Mouse (Mus musculus) ovary, postnatal 36 days (tissue): Measurements from ENCODE around the gene Rpf1.

Source experiments
- DNase-seq: peaks from one replicate; pipeline ENCODE4 v3.0.0; 2022; ENCODE audit warnings: low spot score, mixed read lengths

Gene Rpf1

DNA sequence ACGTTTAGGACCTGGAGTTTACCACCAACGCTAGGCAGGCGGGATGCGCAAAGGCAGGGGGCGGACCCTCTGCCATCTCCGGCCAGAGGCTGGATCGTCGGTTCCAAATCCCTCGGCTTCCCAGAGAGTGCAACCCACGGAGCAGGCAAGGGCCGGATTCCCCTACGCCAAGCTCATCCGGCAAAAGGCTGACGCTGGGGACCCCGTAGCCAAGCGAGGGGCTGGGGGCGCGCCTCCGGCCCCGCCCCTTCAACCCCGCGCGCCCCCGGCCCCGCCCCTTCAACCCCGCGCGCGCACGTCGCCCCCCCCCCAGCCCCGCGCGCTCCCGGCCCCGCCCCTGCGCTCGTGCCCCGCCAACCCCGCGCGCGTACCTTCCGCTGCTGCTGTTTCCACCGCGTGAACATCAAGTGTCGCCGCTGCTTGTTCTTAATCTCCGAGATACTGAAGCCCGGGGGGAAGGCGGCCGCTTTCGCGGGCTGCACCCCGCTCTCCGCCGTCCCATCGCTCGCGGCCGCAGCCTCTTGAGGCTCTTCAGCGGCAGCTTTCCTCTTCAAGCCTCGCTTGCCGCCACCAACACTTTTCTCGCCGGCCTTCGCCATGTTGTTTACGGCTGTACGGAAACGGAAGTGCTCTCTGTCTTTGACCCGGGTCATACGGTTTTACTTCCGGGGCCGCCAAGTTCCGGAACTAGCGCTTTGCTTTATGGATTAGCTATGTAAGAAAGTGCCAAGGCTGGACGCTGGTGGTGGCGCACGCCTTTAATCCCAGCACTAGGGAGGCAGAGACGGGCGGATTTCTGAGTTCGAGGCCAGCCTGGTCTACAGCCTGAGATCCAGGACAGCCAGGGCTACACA, at the start of gene Rpf1:
Rpf1 (minus strand) TSS at position 632 of the 854 bp plus-strand sequence.
- peak; percentile 85 for DNase-seq

DNA sequence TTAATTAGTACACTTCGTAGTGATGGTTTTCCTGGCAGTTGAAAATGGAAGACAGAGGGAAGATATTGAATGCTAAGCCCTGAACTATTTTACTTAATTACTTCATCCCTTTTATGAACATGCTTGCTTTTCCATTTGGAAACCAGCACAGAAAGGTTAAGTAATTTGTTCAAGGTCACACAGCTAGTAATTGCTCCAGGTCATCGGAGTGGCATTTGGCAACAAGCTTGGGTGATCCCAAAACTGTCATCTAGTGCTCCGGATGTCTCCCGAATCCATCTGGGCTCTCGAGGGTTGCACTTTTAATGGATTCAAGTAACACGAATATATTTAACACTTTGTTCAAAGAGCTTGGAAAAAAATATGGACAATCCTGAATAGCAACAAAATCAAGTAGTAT, 49.7 kb upstream of the Rpf1 start:
- no peak for DNase-seq

DNA sequence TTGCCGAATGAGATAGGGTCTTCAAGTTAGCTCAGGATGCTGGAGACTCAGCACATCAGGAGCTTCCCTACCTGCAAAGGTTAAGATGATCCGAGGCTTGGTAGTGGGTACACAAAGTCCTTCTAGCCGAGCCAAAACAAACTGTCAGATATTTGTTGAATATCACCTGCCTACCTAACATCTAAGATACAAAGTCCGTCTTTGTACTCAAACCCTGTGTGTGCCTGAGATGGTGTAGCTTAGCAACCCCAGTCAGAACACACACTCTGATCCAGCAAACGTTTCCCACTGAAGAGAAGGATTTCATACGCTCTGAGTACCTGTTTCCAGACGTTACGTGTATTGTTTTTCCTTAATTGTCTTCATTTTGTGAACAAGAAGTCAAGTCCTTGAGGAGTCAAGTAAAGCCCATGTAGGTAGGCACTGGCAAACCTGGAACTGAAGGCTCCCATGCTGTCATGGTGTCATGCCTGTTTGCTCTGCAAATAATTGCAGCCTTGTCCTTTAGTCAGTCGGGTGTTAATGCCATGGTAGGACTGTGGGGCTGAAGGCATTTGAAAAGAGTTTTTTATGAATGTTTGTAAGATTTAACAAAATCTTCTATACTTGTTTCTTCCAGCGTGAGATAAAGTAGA, 49.0 kb upstream of the Rpf1 start, which contains the start of gene Uox:
Uox (plus strand) TSS at position 279 of the 635 bp plus-strand sequence.
- no peak for DNase-seq

DNA sequence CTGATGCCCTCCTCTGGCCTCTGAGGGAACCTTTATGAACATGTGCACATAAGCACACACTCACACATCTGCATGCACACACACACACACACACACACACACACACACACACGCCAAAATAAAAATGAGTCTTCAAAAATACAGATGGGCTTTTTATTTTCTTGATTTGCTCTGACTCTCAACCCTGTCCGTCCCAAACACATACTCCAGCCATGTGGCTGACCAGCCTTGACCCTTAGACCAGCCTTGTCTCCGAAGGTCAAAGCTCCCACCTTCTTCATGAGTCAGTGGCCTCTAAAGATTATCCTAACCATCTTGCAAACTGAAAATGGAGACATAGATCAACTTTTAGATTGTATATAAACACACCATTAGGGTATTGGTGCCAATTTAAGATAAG, 48.4 kb upstream of the Rpf1 start:
- no peak for DNase-seq

DNA sequence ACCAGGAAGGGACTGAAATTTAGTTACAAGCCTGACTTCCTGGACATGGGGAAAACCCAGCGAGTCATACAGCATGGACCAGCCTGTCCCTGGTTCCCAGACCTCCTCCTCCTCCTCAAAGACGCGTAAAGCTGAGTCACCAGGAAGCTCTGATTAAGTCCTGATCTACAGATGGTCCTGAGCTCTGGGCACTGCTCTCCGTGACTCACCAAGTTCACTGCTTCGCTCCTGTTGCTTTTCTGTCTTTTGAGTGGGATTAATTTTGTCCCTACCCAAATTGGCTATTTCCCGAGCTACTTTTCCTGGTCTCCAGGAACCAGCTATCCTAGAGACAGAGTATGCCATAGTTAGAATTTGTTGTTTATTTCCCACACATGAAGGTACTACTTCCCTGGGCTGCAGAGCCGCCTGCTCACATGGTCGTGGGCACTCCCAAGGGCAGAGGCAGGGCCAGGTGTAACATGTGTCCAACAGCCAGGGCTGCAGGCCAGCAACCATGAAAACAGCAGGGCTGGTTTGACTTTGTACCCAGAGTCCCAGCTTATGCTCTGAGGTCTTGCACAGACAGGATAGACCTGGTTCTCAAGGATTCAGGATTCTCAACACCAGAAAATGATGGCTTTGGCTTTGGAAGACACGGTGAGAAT, 46.8 kb upstream of the Rpf1 start:
- no peak for DNase-seq

DNA sequence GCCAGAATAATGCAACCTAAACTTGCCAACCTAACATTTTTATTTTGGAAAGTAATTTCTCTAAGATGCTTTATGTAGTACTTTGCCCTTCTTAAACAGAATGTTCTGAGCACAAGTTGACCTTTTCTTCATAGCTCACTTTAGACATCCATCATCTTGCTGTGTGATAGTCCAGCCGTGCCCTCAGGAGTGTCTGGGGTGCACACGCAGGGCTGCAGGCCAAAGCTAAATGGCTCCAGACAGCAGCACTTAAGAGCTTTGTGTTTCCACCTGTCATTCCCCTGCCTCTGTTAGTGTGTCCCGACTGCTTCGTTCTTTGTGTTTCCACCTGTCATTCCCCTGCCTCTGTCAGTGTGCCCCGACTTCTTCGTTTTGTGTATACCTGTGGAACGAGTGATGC, 46.1 kb upstream of the Rpf1 start:
- no peak for DNase-seq

DNA sequence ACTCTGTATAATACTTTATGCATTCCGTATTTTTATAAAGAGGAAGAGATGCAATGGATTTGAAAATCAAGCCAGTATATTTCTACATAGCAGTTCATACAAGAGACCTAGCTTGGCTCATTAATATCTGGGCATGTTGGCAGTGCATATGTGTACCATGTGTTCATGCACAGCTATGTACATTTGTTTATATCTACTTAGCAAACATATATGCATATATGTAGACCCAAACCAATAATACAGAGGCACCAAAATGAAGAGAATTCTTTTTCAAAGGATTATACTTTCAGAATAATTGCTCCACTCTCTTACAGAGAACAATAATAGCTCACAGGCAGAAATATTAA, 43.8 kb upstream of the Rpf1 start:
- DNase-seq, result no peak

DNA sequence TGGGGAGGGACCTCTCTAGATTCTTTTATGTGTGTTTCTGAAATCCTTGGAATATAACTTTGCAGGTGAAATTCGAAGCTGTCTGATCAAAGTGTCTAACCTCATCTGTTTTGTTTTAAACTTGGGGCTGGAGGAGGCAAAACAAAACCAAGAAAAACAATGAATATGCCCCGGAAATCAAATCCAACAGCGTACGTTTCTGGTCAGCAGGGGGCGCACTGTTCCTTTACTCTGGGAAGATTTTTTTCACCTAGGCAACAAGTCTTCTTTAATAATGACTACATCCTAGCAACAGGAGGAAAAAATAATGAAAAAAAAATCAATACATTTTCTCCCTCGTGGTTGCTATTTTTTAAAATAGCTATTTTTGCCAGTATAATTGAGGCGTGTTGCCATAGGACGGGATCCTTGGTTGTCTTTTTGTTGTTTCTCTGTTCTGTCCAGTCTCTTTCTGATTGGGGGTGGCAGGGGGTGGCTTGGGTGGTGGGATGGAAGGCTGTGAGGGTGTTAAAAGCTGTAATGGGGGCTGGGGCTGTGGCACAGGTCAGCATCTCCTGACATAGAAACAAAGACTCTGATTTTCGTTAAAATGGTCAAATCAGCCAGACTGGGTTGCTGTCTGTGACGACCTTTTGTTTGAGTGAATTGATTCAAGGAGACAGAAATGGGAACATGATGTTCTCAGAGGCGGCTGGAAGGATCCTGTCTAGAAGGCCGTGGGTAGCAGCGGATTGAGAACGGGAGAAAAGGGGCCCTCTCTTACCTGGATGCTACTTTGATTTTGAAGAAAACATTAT, 43.2 kb upstream of the Rpf1 start:
- peak; percentile 62 for DNase-seq

DNA sequence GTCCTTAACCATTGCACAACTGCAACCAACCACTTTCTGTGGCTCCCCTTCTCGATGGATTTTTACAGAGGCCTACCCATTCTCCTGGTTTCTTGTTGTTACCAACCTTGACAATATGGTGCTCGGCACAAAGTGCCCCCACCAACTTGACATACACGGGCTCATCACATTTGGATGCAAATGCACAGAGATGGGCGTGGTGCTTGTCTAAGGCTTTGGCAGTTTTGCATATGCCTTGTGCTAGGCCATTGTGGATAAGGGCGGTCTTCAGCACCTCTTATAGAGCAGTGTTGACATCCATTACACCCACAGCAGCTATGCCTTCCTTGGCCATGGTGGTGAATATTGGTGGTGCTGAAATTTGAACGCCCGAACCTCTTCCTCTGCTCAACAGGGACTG, 41.7 kb upstream of the Rpf1 start:
- DNase-seq, result no peak

DNA sequence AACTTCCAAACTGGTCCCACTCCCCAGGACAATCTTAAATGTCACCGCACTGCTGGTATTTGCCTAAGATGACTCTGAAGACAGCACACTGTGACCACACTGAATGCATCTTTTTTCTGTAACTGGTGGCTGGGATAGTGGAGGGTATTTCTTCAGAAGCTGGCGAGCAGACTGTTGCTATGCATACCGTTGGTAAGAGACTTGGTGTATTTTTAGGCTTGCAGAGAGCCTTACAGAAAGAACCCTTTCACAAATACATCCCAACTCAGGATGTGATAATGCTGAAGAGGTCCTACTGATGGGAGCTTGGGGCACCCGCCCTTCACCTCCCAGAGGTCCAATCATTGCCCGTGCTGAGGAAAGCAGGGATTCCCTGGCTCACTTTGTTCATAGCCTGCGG, 36.3 kb upstream of the Rpf1 start:
- DNase-seq, result no peak

DNA sequence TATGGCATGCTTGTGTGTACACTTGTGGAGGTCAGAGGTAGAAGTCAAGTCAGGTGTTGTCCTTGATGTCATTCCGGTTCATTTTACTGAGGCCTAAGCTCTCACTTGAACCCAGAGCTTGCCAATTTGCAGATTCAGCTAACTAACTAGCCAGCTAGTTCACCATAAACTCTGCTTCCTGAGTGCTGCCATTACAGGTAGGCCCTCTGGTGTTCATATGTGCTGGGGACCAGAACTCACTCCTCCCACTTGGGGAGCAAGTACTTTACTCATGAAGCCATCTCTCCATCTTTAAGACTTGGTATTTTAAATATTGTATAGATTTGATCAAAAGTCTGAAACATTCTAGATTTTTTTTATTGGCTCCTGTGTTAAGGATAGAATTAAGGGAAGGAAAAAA, 35.3 kb upstream of the Rpf1 start:
- DNase-seq, result no peak

DNA sequence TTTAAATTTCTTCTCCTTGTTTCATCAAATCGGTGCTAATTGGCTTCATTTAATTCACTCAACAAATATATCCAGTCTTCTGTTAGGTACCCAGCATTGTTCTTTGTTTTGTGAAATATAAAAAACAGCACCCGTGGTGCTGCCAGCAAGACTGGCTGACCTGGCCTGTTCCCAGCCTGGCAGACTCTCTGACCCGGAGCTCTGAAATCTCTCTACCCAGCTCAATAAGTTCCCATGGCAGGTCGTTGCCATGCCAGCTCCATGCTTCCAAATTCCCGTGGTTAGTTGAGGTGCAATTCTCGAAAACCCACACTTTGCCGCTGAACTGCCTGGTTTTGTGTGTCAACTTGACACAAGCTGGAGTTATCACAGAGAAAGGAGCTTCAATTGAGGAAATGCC, 33.6 kb upstream of the Rpf1 start:
- DNase-seq, result no peak

DNA sequence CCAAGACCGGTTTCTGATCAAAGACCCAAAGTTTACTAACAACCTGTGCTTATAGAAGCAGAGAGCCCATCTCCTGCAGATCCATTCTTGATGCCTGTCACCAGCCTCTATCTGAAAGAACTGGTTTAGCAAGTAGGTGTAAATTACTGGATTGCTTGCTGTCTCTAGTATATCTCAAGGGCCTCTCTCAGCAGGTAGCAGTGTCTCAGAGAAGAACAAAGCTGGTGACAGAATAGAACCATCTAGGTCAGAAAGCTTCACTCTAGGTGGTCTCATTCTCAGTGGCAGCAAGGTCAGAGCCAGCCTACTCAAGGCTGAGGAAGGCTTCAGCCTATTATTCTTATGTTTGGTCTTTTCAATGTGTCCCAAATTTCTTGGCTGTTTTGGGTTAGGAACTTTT, 22.4 kb upstream of the Rpf1 start:
- no peak for DNase-seq

DNA sequence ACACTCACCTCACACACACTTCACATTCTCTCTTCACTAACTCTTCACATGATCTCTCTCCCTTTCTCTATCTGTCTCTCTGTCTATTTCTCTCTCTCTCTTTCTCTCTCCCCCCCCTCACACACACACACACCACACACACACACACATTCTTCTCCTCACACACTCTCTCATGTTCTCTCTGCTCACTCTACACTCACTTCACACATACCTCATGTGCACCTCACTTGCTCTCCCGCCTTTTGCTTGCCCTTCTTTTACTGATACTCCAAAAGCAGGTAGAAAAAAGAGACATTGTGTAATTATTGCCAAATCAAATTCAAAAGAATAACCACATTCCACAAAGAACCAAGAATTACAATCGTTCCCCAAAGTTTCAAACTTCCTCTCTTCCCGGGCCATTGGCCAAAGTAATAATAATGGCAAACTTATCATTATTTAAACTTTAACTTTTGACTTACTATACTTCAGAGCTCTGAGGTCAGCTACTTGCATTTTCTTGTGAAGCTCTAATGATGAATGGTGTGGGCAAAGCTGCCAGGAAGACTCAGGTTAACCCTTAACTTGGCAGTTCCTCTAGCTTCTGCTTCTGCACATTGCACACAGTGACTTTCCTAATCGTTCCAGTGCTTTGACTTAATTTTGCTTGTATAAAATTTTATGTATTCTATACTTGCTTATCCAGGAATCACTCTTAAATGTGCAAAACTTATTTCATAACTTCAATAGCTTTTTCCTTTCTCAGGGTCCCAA, 19.5 kb upstream of the Rpf1 start:
- no peak for DNase-seq

DNA sequence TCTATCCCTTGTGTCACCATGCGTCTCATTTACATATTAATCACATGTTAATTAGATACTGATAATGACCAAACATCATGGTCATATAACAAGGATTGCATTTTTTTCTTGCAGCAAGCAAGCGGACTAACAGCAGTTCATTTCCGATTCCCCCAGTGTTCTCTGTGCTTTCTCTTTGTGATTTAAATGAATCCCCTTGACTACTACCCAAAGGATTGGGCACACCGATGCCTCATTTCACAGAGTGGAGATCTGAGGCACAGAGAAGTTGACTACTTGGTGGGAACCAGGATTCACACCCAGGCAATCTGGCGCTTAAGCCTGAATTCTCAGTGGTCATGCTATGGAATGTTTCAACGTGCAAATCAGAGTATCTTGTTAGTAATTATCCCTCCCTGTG, 13.8 kb upstream of the Rpf1 start:
- DNase-seq, result no peak

DNA sequence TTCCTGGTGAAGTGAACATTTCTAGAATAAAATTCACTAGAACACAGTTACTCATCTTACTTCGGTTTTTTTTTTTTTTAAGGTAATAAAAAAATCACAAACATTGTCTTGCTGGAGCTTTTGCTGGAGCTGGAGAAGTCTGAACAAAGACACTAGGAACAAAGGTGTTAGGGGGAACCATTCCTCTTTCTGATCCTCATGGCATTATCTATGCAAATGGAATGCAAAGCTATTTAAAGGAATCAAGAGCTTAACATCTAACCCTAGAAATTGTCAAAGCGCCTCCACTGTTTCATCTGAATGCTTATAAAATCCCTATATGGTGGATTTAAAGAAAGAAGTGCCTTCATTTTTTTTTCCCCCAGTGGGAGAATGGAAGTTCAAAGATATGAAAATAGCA, 7.1 kb upstream of the Rpf1 start:
- DNase-seq, result no peak

DNA sequence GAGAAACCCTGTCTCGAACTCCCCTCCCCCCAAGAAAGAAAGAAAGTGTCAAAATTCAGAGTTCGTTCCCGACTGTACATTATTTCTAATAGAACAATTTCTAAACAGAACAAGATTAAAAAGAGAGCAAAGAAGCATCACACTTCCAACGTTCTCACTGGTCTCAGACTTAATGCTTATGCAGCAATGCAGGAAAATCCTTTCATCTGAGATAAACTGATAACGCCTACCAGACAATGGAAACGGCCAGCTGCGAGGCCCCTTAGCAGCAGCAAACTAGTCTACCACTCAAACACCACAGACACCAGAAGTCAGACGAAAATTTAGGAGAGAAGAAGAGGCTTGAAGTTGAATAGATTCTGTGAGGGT, 407 bp upstream of the Rpf1 start:
- no peak for DNase-seq

DNA sequence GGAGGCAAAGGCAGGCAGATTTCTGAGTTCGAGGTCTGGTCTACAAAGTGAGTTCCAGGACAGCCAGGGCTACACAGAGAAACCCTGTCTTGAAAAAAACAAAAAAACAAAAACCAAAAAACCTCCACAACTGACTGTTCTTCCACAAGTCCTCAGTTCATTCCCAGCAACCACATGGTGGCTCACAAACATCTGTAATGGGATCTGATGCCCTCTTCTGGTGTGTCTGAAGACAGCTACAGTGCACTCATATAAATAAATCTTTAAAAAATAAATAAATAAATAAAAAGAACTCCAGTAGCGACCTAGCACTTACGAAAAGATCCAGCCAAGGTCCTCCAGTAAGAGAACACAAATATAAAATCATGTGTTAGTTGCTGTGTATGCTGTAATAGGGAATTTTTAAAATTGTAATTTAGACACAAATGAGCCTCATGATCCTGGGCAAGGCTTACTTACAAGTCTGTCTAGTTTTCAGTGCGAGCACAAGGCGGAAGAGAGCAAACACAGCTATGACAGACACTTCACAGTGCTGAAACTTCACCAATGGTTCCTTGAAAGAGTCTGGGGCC, 917 bp downstream of the Rpf1 start:
- DNase-seq, result no peak

DNA sequence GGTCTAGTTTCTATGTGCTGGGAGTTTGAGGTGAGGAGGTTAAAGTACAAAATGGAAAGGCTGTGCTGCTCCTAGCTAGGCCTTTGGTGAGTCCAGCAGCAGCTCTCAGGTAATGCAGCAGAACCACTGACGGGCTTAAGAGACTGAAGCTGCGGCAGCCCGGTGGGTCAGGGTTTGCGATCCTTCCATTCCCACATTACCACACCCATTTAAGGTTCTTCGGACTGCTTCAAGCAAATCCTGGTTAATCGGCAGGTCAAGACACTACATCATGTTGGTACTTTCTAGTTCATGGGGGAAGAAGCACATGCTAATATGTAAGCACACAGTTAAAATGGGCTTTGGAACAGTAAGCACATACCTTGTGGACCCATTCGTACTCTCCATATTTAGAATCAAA, 14.5 kb downstream of the Rpf1 start:
- no peak for DNase-seq

DNA sequence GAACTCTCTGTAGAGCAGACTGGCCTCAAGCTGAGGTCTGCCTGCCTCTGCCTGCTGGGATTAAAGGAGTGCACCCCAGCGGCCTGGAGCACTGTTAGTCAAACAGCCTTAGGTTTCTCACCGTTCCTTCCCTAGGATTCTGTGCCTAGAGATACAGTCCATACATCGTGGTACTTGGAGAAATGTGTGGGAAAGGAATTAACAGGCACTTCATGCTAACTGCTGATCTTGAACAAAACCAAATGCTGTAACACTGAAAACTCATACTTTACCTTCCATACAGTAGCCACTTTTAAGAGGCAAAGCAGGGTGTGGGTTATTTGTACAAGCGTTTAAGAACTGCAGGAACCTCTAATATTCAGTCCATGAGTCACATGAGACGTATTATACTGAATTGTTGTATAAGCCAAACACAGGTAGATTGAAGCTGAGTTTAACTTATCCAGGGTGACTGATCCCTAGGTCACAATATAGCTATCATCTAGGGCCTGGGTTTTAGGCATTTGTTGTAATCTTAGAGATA, 19.6 kb downstream of the Rpf1 start:
- DNase-seq, result no peak

DNA sequence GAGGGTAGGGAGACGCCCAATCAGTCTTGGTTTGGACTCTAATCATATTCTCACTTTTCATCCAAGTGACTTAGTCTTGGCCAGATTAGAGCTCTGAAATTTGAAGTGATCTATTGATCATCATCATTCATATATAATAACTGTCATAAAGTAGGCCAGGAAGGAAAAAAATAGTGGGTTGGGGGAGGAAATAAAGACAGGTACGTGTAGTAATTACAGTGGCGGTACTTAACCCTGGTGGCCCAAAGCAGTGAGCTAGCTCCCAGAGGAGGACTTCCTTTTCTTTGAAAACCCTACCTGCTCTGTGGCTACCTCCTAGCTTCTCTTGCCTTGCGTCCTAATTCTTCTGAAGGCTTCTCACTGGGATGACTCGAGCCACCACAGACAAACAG, 20.4 kb downstream of the Rpf1 start:
- DNase-seq, result no peak
